Mouse (Mus musculus): ENCODE measurements around the gene Tpsab1.
A peak's percentile ranks its signal among the peaks of the same experiment; 100 is the strongest.

Gene Tpsab1

DNA sequence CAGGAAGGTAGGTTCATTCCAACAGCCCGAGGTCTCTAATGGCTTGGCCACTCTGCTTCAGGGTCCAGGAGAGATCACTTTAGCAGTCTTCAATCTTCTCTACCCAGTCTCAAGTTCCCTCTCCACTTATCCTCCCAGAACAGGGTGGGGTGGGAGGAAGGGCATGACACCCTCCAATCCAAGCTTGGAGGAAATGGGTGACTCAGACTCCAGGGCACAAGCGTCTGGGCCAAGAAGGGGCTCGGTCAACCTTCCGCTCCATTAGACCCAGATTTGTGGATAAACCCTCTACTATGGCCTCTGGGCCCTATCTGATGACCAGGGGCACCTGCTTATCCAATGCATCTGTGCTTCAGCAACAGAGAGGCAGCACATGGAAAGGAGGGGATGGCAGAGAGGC lies at the start of gene Tpsab1:
Gene Tpsab1 (minus strand): TSS at position 101 of the 400 bp plus-strand sequence.
- ATAC-seq (ENCODE audit: low TSS enrichment) = no peak

- ATAC-seq (ENCODE audit: low TSS enrichment) = no peak
Observed at GRCm38 (mm10) chr17:25394526-25394925, 49.2 kb upstream of the Tpsab1 start.

DNA sequence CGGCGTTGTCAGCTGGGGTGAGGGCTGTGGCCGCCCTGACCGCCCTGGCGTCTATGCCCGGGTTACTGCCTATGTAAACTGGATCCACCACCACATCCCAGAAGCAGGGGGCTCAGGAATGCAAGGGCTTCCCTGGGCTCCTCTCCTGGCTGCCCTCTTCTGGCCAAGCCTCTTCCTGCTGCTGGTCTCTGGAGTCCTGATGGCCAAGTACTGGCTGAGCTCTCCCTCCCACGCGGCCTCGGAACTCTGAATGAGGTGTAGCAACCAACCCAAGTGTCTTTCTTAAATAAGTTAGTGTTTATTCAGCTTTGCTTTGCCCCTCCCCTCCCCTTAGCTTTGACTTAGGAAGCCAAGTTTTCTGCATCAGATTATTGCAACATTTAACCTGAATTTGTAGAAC lies 28.6 kb upstream of the Tpsab1 start:
- no peak for ATAC-seq (ENCODE audit: low TSS enrichment)

DNA sequence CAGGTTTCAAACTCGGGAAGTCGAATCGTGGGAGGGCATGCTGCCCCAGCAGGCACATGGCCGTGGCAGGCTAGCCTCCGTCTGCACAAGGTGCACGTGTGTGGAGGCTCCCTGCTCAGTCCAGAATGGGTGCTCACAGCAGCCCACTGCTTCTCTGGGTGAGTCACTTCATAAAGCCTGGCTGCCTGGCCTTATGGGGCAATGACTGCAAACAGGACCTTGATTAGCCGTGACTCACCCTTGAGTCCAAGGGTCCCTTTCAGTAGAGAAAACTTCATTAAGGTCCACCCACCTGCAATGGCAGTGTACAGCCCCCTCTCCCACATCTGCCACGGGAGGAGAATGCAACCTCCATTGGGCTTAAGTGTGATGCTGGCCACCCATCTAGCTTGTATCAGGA lies 27.1 kb upstream of the Tpsab1 start:
- ATAC-seq (ENCODE audit: low TSS enrichment) = no peak

DNA sequence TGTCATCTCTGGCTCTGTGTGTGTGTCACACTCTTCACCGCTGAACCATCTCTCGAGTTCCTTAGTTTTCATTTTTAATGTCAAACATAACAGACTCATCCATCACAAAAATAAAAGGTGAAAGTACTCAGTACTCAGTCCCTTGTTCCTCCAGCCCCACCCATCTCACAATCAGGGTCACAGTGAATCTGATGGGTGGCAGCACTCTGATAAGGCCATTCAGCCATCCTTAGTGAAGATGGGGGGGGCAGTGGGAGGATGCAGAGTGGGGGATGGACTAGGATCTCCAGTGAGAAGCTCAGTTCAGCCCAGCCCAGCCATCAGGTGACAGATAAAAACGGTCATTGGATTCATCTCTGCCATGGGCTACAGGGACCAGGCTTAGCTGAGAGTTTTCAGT lies 23.6 kb upstream of the Tpsab1 start, which contains the start of gene Tpsg1:
Gene Tpsg1 (plus strand): TSS at position 301 of the 400 bp plus-strand sequence.
- ATAC-seq (ENCODE audit: low TSS enrichment) = no peak

DNA sequence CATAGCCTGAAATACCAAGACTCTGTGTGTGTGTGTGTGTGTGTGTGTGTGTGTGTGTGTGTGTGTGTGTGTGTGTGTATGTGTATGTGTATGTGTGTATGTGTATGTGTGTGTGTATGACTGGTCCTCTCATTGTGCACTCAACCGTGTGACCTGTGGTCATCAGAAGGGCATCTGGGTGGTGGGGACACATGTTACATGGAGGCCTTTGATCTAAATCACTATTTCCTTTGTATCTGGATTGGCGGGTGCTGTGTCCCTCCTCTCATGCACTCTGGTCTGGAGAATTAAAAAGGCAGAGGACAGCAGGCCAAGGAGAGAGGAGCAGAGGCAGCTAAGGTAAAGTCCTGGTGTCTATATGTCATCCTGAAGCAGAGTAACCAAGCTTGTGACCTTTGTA lies 20.6 kb upstream of the Tpsab1 start, which contains the start of gene Tpsb2:
Gene Tpsb2 (plus strand): TSS at position 301 of the 400 bp plus-strand sequence.
- no peak for ATAC-seq (ENCODE audit: low TSS enrichment)

GRCm38 (mm10) chr17:25363726-25364125 lies 18.4 kb upstream of the Tpsab1 start:
- peak; percentile 55; the same call in 1 of the 2 replicates for ATAC-seq (ENCODE audit: low TSS enrichment)

GRCm38 (mm10) chr17:25361291-25361690 lies 15.9 kb upstream of the Tpsab1 start:
- no peak for ATAC-seq (ENCODE audit: low TSS enrichment)

- ATAC-seq (ENCODE audit: low TSS enrichment) = no peak
Observed at GRCm38 (mm10) chr17:25341490-25341889, 3.9 kb downstream of the Tpsab1 start.

- ATAC-seq (ENCODE audit: low TSS enrichment) = no peak
Observed at GRCm38 (mm10) chr17:25340003-25340402, 5.4 kb downstream of the Tpsab1 start.

GRCm38 (mm10) chr17:25338218-25338617 lies 7.1 kb downstream of the Tpsab1 start:
- no peak for ATAC-seq (ENCODE audit: low TSS enrichment)

DNA sequence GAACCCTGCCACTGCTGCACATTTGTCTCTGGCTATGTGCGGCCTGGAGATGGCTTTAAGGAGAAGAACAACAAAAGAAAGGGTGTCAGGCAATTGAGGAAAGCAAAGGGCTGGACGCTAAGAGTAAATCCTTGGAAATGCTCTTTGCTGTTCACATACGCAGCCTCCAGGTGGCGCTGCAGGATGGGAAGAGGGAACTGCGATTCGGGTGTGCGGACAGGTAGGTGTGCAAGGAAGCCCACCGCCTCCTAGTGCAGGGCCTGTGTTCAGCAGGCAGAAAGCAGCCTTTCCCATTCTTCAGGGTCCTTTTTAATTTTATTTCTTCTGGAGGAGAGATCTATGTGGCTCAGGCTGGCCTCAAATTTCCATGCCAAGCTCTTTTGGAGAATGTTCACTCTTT lies 11.4 kb downstream of the Tpsab1 start:
- ATAC-seq (ENCODE audit: low TSS enrichment) = no peak

- ATAC-seq (ENCODE audit: low TSS enrichment) = no peak
Observed at GRCm38 (mm10) chr17:25332321-25332720, 13.0 kb downstream of the Tpsab1 start.

DNA sequence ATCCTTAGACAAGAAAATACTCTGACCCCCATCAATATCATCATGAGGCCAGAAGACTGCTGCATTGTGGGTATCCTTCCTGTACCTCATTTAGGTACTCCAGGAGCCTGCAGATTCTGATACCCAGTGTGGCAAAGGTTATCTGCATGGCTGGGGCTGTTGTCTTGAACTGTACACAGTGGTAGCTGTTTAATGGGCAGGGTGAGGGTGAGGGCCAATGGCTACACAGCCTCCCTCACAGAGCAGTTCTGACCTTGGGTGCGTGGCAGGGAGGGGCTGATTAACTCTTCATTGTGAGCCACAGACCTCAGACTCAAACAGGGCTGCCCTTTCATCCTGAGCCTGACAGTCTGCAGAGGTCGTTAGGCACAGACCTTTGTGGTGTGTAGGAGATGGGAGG lies 22.4 kb downstream of the Tpsab1 start:
- ATAC-seq (ENCODE audit: low TSS enrichment) = no peak

GRCm38 (mm10) chr17:25320819-25321218 lies 24.5 kb downstream of the Tpsab1 start:
- no peak for ATAC-seq (ENCODE audit: low TSS enrichment)

DNA sequence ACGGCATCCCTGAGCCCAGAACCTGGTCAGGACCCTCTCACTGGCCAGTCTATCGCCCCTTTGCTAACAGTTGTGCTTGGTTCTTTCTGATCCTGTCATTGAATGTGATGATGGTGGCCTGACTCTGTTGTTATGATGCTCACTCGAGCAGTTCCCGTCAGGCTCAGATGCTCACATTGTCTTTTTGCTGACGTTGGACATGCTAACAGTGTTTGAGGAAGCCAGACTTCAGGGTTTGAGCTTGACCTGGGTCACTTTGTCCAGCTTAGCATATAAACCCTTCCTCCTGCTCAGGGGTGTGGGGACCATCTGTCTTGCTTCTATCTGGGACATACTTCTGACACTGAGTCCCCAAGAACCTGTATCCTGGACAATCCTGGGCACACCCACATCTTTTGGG lies 27.0 kb downstream of the Tpsab1 start, which contains the start of gene Prss29:
Gene Prss29 (plus strand): TSS at position 301 of the 400 bp plus-strand sequence.
- no peak for ATAC-seq (ENCODE audit: low TSS enrichment)

DNA sequence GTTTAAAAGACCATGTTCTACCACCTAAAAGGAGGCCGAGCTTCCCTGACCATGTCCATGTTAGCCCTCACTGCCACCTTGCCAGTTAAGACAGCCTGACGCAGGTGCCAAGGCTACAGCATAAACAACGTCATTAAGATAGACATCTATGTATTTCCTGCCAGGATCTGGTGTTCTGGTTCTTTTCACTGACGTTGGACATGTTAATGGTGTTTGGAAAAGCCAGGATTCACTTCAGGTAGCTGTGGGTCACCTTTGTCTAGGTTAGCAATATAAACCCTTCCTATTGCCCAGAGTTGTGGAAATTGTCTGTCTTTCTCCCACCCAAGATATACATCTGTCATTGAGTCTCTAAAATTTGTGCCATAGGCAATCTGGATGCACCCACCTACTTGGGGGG lies 37.0 kb downstream of the Tpsab1 start, which contains the start of gene Prss28:
Gene Prss28 (plus strand): TSS at position 301 of the 400 bp plus-strand sequence.
- ATAC-seq (ENCODE audit: low TSS enrichment) = no peak

DNA sequence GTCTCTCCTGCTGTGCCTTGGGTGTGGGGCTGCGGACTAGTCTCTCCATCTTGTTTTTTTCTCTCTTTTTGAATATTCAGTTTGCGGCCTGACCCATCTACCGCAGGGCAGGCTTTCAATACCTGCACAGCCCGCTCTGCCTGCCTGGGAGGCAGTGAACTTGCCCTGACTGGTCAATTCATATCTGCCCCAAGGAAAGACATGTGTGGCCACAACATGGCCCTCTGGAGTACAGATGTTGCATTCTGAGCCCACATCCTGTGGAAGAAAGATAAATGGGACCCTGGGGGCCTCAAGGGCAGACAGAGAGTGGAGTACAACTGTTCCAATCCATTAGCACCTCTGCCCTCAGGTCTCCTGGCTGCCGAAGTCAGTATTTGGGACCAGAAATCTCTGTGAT lies 47.3 kb downstream of the Tpsab1 start, which contains the start of gene Prss34:
Gene Prss34 (plus strand): TSS at position 301 of the 400 bp plus-strand sequence.
- no peak for ATAC-seq (ENCODE audit: low TSS enrichment)

GRCm38 (mm10) chr17:25294111-25294510 lies 51.3 kb downstream of the Tpsab1 start:
- ATAC-seq (ENCODE audit: low TSS enrichment) = no peak

- no peak for ATAC-seq (ENCODE audit: low TSS enrichment)
Observed at GRCm38 (mm10) chr17:25293495-25293894, 51.9 kb downstream of the Tpsab1 start.
